In the genomic region with DNA sequence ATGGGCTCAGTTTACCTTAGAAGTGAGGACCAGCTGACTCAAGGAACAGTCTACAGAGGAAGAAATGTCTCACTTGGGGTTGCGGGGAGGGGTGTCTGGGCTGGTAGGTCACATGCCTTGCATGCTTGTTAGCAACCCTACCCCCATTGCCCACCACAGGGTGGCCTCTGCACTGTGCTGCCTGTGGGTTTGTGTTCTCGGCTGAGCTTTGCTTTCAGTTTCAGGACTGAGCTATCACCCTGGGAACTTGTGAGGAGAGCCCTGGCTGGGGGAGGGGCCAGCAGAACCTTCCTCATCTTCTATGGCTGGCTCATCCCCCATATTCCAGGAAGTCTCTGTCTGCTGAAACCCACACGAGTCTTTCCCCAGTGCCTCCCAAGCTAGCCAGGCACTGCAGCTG, we compare ENCODE assay signal across 8 mouse cellular contexts. TPM values are rescaled to one million over a fixed set of nuclear protein-coding genes. Genes with fewer than 3 reads are reported as not detected.
DNase-seq lines count a peak whose midpoint lies in the region; ATAC-seq and TF ChIP-seq lines count a peak whose summit lies in the region.

No protein-coding gene starts in this region.

- ATAC-seq in kidney, embryonic 16.5 days (ENCODE audit: low FRiP score, low TSS enrichment) = peak; percentile 59
- ATAC-seq in megakaryocyte progenitor cell, adult 5-6 weeks (replicated peaks; ENCODE audit: poor library complexity) = peak; percentile 67
- no peak for ATAC-seq in hindbrain, embryonic 13.5 days (ENCODE audit: low FRiP score)

- no peak for TF ChIP-seq POLR2A in embryonic fibroblast, embryonic 13.5 days (IDR thresholded peaks at IDR 0.05; ENCODE audit: low read depth, low read length)

- H3K27me3 ChIP-seq in kidney, embryonic 16.5 days (ENCODE audit: insufficient read depth, low read length) = no peaks in the 10 kb centered on the region
- no peaks in the 10 kb centered on the region for H3K27me3 ChIP-seq in hindbrain, embryonic 13.5 days

- H3K9ac ChIP-seq in kidney, embryonic 16.5 days (replicated peaks; ENCODE audit: low read length) = no peak overlapping the region
- no peak overlapping the region for H3K9ac ChIP-seq in hindbrain, embryonic 13.5 days

- no peak overlapping the region for H3K4me3 ChIP-seq in embryonic fibroblast, embryonic 13.5 days (ENCODE audit: insufficient read depth, low read length)
- no peak overlapping the region for H3K4me3 ChIP-seq in kidney, embryonic 16.5 days (ENCODE audit: low read length)
- H3K4me3 ChIP-seq in hindbrain, embryonic 13.5 days = no peak overlapping the region

- no peaks in the 10 kb centered on the region for H3K36me3 ChIP-seq in kidney, embryonic 16.5 days (ENCODE audit: insufficient read depth, low read length)
- no peaks in the 10 kb centered on the region for H3K36me3 ChIP-seq in hindbrain, embryonic 13.5 days

- no peak for TF ChIP-seq CTCF in embryonic fibroblast, embryonic 13.5 days (IDR thresholded peaks at IDR 0.05; ENCODE audit: borderline replicate concordance, insufficient read depth, low read length)

- H3K4me1 ChIP-seq in embryonic fibroblast, embryonic 13.5 days (ENCODE audit: control insufficient read depth, insufficient read depth, low read length) = peaks cover 17% of the 10 kb centered on the region
- no peaks in the 10 kb centered on the region for H3K4me1 ChIP-seq in kidney, embryonic 16.5 days (ENCODE audit: insufficient read depth, low read length)
- no peaks in the 10 kb centered on the region for H3K4me1 ChIP-seq in hindbrain, embryonic 13.5 days (replicated peaks)

- peak overlapping the region; percentile 76 for H3K27ac ChIP-seq in embryonic fibroblast, embryonic 13.5 days (ENCODE audit: insufficient read depth, low read length)
- no peak overlapping the region for H3K27ac ChIP-seq in kidney, embryonic 16.5 days (ENCODE audit: low read length)
- H3K27ac ChIP-seq in hindbrain, embryonic 13.5 days = no peak overlapping the region

- H3K9me3 ChIP-seq in kidney, embryonic 16.5 days (ENCODE audit: low read length) = no peaks in the 10 kb centered on the region
- H3K9me3 ChIP-seq in hindbrain, embryonic 13.5 days = no peaks in the 10 kb centered on the region

- peak; percentile 47 for DNase-seq in adrenal gland, adult 2 months
- DNase-seq in adrenal gland, postnatal 10 days = no peak
- no peak for DNase-seq in neural tube, embryonic 10.5 days (ENCODE audit: extremely low spot score, low spot score)
- DNase-seq in frontal cortex, postnatal 36 days (ENCODE audit: low spot score in 2 of 2) = no peak

- H3K4me2 ChIP-seq in kidney, embryonic 16.5 days (replicated peaks; ENCODE audit: low read depth, low read length) = no peak overlapping the region
- no peak overlapping the region for H3K4me2 ChIP-seq in hindbrain, embryonic 13.5 days

- 47% methylated on average over 3 of the region's 3 CpGs for WGBS in kidney, embryonic 16.5 days
- WGBS in hindbrain, embryonic 13.5 days = 55% methylated on average over 3 of the region's 3 CpGs

RNA-seq across cellular contexts. Expression of gene Elf4, which starts 38.3 kb away (rescaled TPM):
- total RNA-seq in adrenal gland, adult 2 months (2021) = 10 to 100 TPM in 1 of 2 experiments, 1 to 10 TPM in 1; 8.2 to 19.1 TPM
- polyA plus RNA-seq in adrenal gland, adult 2 months (2012; rRNA removed) = 8.1 and 13.5 TPM in 2 replicates
- 10 to 100 TPM; 12.8 to 18.5 TPM for total RNA-seq in adrenal gland, postnatal 10 days (2021)
- 27.1 and 30.6 TPM in 2 replicates for polyA plus RNA-seq in embryonic fibroblast, embryonic 13.5 days (2011; ENCODE audit: insufficient read length, low read depth, missing spikeins)
- 5.1 and 5.8 TPM in 2 replicates for polyA plus RNA-seq in kidney, embryonic 16.5 days (2015; fragmentation: Nextera tagmentation; extraction: Ambion mirVana)
- 54.9 and 57.2 TPM in 2 replicates for total RNA-seq in megakaryocyte progenitor cell, adult 5-6 weeks (2015)
- 12.7 and 13.2 TPM in 2 replicates for total RNA-seq in megakaryocyte progenitor cell, adult 5-6 weeks (2017)
- 0.69 and 0.84 TPM in 2 replicates for polyA plus RNA-seq in hindbrain, embryonic 13.5 days (2015; fragmentation: Nextera tagmentation; extraction: Ambion mirVana)
